Mouse (Mus musculus) lung, postnatal 0 days (tissue): Measurements from ENCODE around the gene Fyco1. TPM values are rescaled to one million over a fixed set of nuclear protein-coding genes. Genes with fewer than 3 reads are reported as not detected.
"Not testable (repeated sequence)": the region's sequence is repeated elsewhere in the genome, so short reads cannot be mapped to it uniquely, and the experiment has no call there.

Source experiments
- ATAC-seq: fragments of 200-750 bp; cut with Nextera tagmentation; 2 replicates; pipeline ENCODE4 v1.8.0; 2017; ENCODE audit warnings: moderate library complexity
- DNase-seq: peaks from one replicate; pipeline ENCODE4 v3.0.0-alpha.2; 2016; ENCODE audit warnings: low spot score
- H3K27ac ChIP-seq: fragments of 300-500 bp; sonication (generic); 2 replicates; pipeline ENCODE4 v1.5.1; 2014; ENCODE audit warnings: antibody characterized with exemption, mild to moderate bottlenecking, low read length, mixed read lengths
- H3K27me3 ChIP-seq: fragments of 300-500 bp; sonication (generic); replicated peaks from 2 replicates; pipeline ENCODE4 v1.6.1; 2014; ENCODE audit warnings: low read length, mixed read lengths; ENCODE audit not compliant: insufficient read depth
- H3K36me3 ChIP-seq: fragments of 300-500 bp; sonication (generic); 2 replicates; pipeline ENCODE4 v1.6.1; 2014; ENCODE audit warnings: low read length, mixed read lengths; ENCODE audit not compliant: insufficient read depth
- H3K4me1 ChIP-seq: fragments of 300-500 bp; sonication (generic); 2 replicates; pipeline ENCODE4 v1.6.1; 2014; ENCODE audit warnings: antibody characterized with exemption, low read depth, low read length, mixed read lengths; ENCODE audit not compliant: insufficient read depth
- H3K4me2 ChIP-seq: fragments of 300-500 bp; sonication (generic); replicated peaks from 2 replicates; pipeline ENCODE4 v1.6.1; 2014; ENCODE audit warnings: low read depth, mild to moderate bottlenecking, low read length, moderate library complexity, mixed read lengths
- H3K4me3 ChIP-seq: fragments of 300-500 bp; sonication (generic); 2 replicates; pipeline ENCODE4 v1.5.1; 2014; ENCODE audit warnings: low read depth, low read length
- H3K9ac ChIP-seq: fragments of 300-500 bp; sonication (generic); replicated peaks from 2 replicates; pipeline ENCODE4 v1.6.1; 2014; ENCODE audit warnings: low read depth, mild to moderate bottlenecking
- H3K9me3 ChIP-seq: fragments of 300-500 bp; sonication (generic); 2 replicates; pipeline ENCODE4 v1.6.1; 2016; ENCODE audit warnings: low read length, mixed read lengths
- CTCF ChIP-seq: IDR thresholded peaks from 2 replicates; pipeline ENCODE4 v1.5.1; 2016; ENCODE audit warnings: antibody characterized with exemption, mild to moderate bottlenecking
- EP300 ChIP-seq: IDR thresholded peaks from 2 replicates; pipeline ENCODE4 v1.6.1; 2016; ENCODE audit warnings: antibody characterized with exemption, mild to moderate bottlenecking, control low read depth
- WGBS: fragments of 180-500 bp; shearing (Covaris S2); extraction: QIAGEN DNeasy Blood & Tissue Kit; methylation state at CpG from one replicate; pipeline ENCODE4 v1.1.7; 2014; 5-methylcytosine and 5-hydroxymethylcytosine counted together
- polyA plus RNA-seq: library from polyadenylated mRNA; unstranded; fragments of >200 nt; fragmentation: Nextera tagmentation; extraction: Ambion mirVana; gene quantifications from 2 replicates; pipeline ENCODE4 v1.2.1, GENCODE M21; 2015

Fyco1 gene
- polyA plus RNA-seq, 1 experiment from 2014 or later: 9.2 TPM

GRCm38 (mm10) chr9:123758645-123759044 lies 93.1 kb downstream of the Fyco1 start:
- H3K4me1 ChIP-seq: no peaks in the 10 kb centered on the region
- H3K9me3 ChIP-seq: no peaks in the 10 kb centered on the region
- no peak for DNase-seq
- TF ChIP-seq CTCF: no peak
- no peak for TF ChIP-seq EP300
- no peak overlapping the region for H3K27ac ChIP-seq
- H3K27me3 ChIP-seq: no peaks in the 10 kb centered on the region
- no peak overlapping the region for H3K4me2 ChIP-seq
- no peak for ATAC-seq
- WGBS: 39% methylated on average over 4 of the region's 4 CpGs
- H3K4me3 ChIP-seq: no peak overlapping the region
- H3K36me3 ChIP-seq: no peaks in the 10 kb centered on the region
- no peak overlapping the region for H3K9ac ChIP-seq

DNA sequence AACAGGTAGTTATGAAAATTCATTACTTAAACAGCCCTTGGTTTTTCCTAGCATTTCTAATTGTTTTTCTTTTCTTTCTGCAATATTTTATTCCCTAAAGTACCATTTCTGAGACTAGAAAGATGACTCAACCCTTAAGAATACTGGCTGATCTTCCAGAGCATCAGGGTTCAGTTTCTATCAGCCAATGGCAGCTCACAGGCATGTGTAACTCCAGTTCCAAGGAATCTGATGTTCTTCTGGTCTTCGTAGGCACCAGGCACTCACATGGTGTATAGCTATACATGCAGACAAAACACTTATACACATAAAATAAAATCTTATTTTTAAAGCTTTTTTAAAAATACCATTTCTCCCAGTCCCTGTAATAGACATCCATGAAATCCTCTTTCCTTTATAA lies 93.5 kb downstream of the Fyco1 start:
- DNase-seq (no peak), ATAC-seq (no peak)
- 58% methylated on average over 1 of the region's 1 CpGs for WGBS
- H3K27me3 ChIP-seq: no peaks in the 10 kb centered on the region
- H3K9me3 ChIP-seq: no peaks in the 10 kb centered on the region
- H3K4me1 ChIP-seq: no peaks in the 10 kb centered on the region
- no peaks in the 10 kb centered on the region for H3K36me3 ChIP-seq
- H3K9ac ChIP-seq: no peak overlapping the region
- no peak overlapping the region for H3K4me3 ChIP-seq
- no peak overlapping the region for H3K4me2 ChIP-seq
- no peak for TF ChIP-seq EP300
- no peak for TF ChIP-seq CTCF
- H3K27ac ChIP-seq: no peak overlapping the region

- Histone ChIP-seq H3K4me2 (no peak overlapping the region), H3K9me3 (no peaks in the 10 kb centered on the region), H3K27ac (no peak overlapping the region), H3K4me3 (no peak overlapping the region), H3K9ac (no peak overlapping the region), H3K27me3 (no peaks in the 10 kb centered on the region), H3K4me1 (no peaks in the 10 kb centered on the region), H3K36me3 (no peaks in the 10 kb centered on the region)
- 40% methylated on average over 2 of the region's 2 CpGs for WGBS
- TF ChIP-seq EP300 (no peak), CTCF (no peak)
- DNase-seq (no peak), ATAC-seq (no peak)
Measured at GRCm38 (mm10) chr9:123757326-123757725, 94.4 kb downstream of the Fyco1 start.

DNA sequence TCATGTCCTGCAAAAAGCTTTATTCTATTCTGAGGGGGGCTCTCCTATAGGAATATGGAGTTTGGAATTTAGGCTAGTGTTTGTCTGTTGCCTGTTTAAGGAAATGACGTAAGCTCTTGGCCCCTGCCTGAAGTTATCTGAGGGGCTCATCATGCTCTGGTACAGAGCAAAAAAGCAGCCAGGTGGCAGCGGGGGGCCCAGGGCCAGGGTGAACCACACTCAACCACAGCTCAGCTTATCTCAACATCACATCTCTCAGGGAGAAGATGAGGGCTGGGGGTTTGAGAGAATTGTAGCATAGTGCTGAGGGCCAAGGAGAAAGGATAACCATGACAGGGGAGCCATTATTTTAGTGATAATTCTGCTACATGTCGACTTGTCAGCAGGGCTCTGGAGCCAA lies 94.9 kb downstream of the Fyco1 start:
- H3K9ac ChIP-seq: no peak overlapping the region
- WGBS: 65% methylated on average over 3 of the region's 3 CpGs
- no peak overlapping the region for H3K4me2 ChIP-seq
- H3K36me3 ChIP-seq: no peaks in the 10 kb centered on the region
- H3K27ac ChIP-seq: no peak overlapping the region
- no peak for ATAC-seq
- no peaks in the 10 kb centered on the region for H3K9me3 ChIP-seq
- H3K4me3 ChIP-seq: no peak overlapping the region
- TF ChIP-seq CTCF (no peak), EP300 (no peak)
- no peaks in the 10 kb centered on the region for H3K4me1 ChIP-seq
- DNase-seq: no peak
- no peaks in the 10 kb centered on the region for H3K27me3 ChIP-seq

DNA sequence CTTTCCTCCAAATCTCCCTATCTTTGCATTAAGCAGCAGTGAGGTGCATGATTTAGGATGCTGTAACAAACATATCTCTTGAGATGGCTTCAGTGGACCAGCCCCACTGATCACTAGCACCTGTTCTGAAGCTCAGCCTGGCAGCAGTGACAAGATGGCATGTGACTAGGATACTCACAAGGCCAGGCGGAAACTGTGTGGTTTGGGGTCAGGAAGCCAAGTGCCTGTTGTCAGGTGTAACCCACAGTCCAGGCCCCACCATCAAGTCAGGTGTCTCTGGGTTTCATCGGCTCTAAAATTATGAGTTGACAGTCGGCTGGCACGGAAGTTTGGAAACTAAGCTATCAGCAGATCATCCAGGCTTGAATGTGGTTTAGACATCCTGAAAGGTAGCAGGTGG lies 97.4 kb downstream of the Fyco1 start:
- H3K9ac ChIP-seq: no peak overlapping the region
- H3K36me3 ChIP-seq: no peaks in the 10 kb centered on the region
- H3K27me3 ChIP-seq: no peaks in the 10 kb centered on the region
- DNase-seq (no peak), ATAC-seq (no peak)
- H3K4me3 ChIP-seq: no peak overlapping the region
- TF ChIP-seq EP300 (no peak), CTCF (no peak)
- whole genome bisulfite sequencing: 78% methylated on average over 4 of the region's 4 CpGs
- no peaks in the 10 kb centered on the region for H3K4me1 ChIP-seq
- no peak overlapping the region for H3K4me2 ChIP-seq
- no peaks in the 10 kb centered on the region for H3K9me3 ChIP-seq
- no peak overlapping the region for H3K27ac ChIP-seq

GRCm38 (mm10) chr9:123749687-123750086 lies 102.0 kb downstream of the Fyco1 start:
- not testable (repeated sequence) for H3K27me3 ChIP-seq, H3K9ac ChIP-seq, H3K27ac ChIP-seq, H3K4me3 ChIP-seq, H3K9me3 ChIP-seq, H3K36me3 ChIP-seq, H3K4me1 ChIP-seq, ATAC-seq, DNase-seq, H3K4me2 ChIP-seq
- 94% methylated on average over 7 of the region's 8 CpGs for WGBS

GRCm38 (mm10) chr9:123740799-123741198 lies 110.9 kb downstream of the Fyco1 start:
- no peaks in the 10 kb centered on the region for H3K27me3 ChIP-seq
- no peak overlapping the region for H3K4me3 ChIP-seq
- no peak overlapping the region for H3K4me2 ChIP-seq
- DNase-seq (no peak), ATAC-seq (no peak)
- no peak overlapping the region for H3K27ac ChIP-seq
- 76% methylated on average over 4 of the region's 4 CpGs for whole genome bisulfite sequencing
- H3K4me1 ChIP-seq: no peaks in the 10 kb centered on the region
- TF ChIP-seq EP300 (no peak), CTCF (no peak)
- H3K36me3 ChIP-seq: no peaks in the 10 kb centered on the region
- H3K9me3 ChIP-seq: no peaks in the 10 kb centered on the region
- no peak overlapping the region for H3K9ac ChIP-seq

Other genes starting within 250 kb of the Fyco1 start
- gene Slc6a20b, start 219.3 kb downstream of the Fyco1 start, polyA plus RNA-seq: 0.12 and 0.17 TPM in 2 replicates
- 0.29 and 0.35 TPM in 2 replicates for gene Ccr9, start 173.5 kb downstream of the Fyco1 start, polyA plus RNA-seq
- 0.12 and 0.24 TPM in 2 replicates for gene Slc6a20a, start 173.0 kb downstream of the Fyco1 start, polyA plus RNA-seq
- 38.6 and 38.7 TPM in 2 replicates for gene Lztfl1, start 134.2 kb downstream of the Fyco1 start, polyA plus RNA-seq
- gene Cxcr6, start 45.4 kb downstream of the Fyco1 start, polyA plus RNA-seq: 0.39 and 0.49 TPM in 2 replicates
- 0.02 and 0.06 TPM in 2 replicates for gene Xcr1, start 10.1 kb upstream of the Fyco1 start, polyA plus RNA-seq
- gene Ccr1, start 116.8 kb upstream of the Fyco1 start, polyA plus RNA-seq: 8.2 and 9.9 TPM in 2 replicates
- not detected in 2 replicates for gene Ccr1l1, start 126.5 kb upstream of the Fyco1 start, polyA plus RNA-seq
- 0.04 TPM in 2 replicates for gene Ccr3, start 170.1 kb upstream of the Fyco1 start, polyA plus RNA-seq